Mouse (Mus musculus) spleen, postnatal 10 days (tissue): ENCODE measurements around the gene Klk1.
A peak's percentile ranks its signal among the peaks of the same experiment; 100 is the strongest.

ENCODE experiments used
- DNase-seq, 2 experiments: peaks; one replicate each; pipeline ENCODE4 v3.0.0; 2021 to 2022; ENCODE audit warnings: low spot score in 2 of 2

Klk1 gene

GRCm38 (mm10) chr7:44253023-44253616, 28.0 kb downstream of the Klk1 start:
- DNase-seq, result no peak

GRCm38 (mm10) chr7:44254930-44255329, 29.8 kb downstream of the Klk1 start:
- DNase-seq, result no peak

GRCm38 (mm10) chr7:44257278-44257677, 32.1 kb downstream of the Klk1 start, which contains the start of gene Acp4:
Gene Acp4, minus strand, starts transcription at chr7:44257378.
- no peak for DNase-seq

GRCm38 (mm10) chr7:44260410-44260809, 35.2 kb downstream of the Klk1 start:
- no peak for DNase-seq

GRCm38 (mm10) chr7:44261147-44261546, 36.0 kb downstream of the Klk1 start, which contains the start of gene Gm15517:
Gene Gm15517, plus strand, starts transcription at chr7:44261447.
- DNase-seq, result no peak

- peak; percentile 89 to 94 for DNase-seq
Observed at GRCm38 (mm10) chr7:44262791-44263643, 37.9 kb downstream of the Klk1 start.

- no peak for DNase-seq
Observed at GRCm38 (mm10) chr7:44268117-44268516, 43.0 kb downstream of the Klk1 start.

- DNase-seq, result no peak
Observed at GRCm38 (mm10) chr7:44269397-44269796, 44.2 kb downstream of the Klk1 start.

GRCm38 (mm10) chr7:44271309-44271708, 46.1 kb downstream of the Klk1 start:
- DNase-seq, result no peak

- DNase-seq, result no peak
Observed at GRCm38 (mm10) chr7:44272546-44272945, 47.4 kb downstream of the Klk1 start.

- DNase-seq, result no peak
Observed at GRCm38 (mm10) chr7:44273446-44273845, 48.3 kb downstream of the Klk1 start.

GRCm38 (mm10) chr7:44274096-44274495, 48.9 kb downstream of the Klk1 start:
- no peak for DNase-seq

GRCm38 (mm10) chr7:44275546-44275945, 50.4 kb downstream of the Klk1 start:
- no peak for DNase-seq

GRCm38 (mm10) chr7:44276461-44277249, 51.5 kb downstream of the Klk1 start:
- DNase-seq, result no peak

GRCm38 (mm10) chr7:44277250-44277622, 52.1 kb downstream of the Klk1 start:
- peak in 1 of 2 experiments; percentile 58 for DNase-seq
